Mouse (Mus musculus) heart, adult 10 weeks (tissue): ENCODE data around the gene Scgb1c1. TPM values are rescaled to one million over a fixed set of nuclear protein-coding genes. Genes with fewer than 3 reads are reported as not detected.

Source experiments
- polyA plus RNA-seq: library from polyadenylated mRNA; stranded (reverse); fragments of 350-450 nt; fragmentation: Illumina TruSeq; extraction: RNeasy Lipid Tissue Mini Kit (QIAGEN cat#74804); gene quantifications from one replicate; pipeline ENCODE4 v1.2.3, GENCODE M21; 2014; ENCODE audit warnings: low read depth, low replicate concordance

Gene Scgb1c1
- polyA plus RNA-seq: 35.3 TPM

GRCm38 (mm10) chr7:140844905-140845665, at the start of gene Scgb1c1:
Scgb1c1 (plus strand) TSS chr7:140845547.

GRCm38 (mm10) chr7:140821653-140822329, 23.6 kb upstream of the Scgb1c1 start, which contains the start of gene Zfp941:
Zfp941 (minus strand) TSS chr7:140822178.

DNA sequence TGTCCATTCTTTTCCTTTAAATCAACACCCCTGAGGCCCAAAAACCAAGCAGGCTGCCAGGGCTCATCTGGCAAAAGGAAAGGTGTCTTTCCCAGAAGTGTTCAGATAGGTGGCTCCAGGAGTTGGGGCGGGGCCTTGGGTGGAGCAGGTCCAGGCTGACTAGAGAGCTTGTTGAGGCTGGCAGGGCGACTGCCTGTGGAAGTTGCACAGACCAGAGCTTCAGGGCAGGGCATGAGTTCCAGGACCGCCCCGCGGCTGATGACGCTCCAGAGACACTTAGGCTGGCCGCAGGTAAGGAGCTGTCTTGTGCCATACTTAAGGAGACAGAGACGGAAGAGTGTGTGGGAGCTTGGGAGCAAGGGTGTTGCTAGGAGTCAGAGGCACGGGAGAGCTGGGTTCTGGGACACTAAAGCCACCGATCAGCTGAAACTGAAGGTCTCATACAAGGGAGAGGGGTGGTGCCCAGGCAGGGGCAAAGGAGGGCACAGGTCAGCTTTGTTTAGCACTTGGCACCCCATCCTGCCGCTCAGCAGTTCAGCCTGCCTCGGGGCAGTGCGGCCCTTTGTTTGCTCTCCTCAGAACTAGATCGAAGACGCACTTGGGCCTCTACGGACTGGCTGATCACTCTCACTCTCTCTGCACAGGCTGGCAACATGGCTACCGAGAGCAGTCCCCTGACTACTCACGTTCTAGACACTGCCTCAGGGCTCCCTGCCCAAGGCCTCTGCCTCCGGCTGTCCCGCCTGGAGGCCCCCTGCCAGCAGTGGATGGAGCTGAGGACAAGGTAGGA, 10.2 kb upstream of the Scgb1c1 start, which contains the start of gene Urah:
Urah (plus strand) TSS at position 51 of the 790 bp plus-strand sequence.

GRCm38 (mm10) chr7:140847755-140848580, 2.6 kb downstream of the Scgb1c1 start, which contains the start of gene Odf3:
Odf3 (plus strand) TSS chr7:140847805.

DNA sequence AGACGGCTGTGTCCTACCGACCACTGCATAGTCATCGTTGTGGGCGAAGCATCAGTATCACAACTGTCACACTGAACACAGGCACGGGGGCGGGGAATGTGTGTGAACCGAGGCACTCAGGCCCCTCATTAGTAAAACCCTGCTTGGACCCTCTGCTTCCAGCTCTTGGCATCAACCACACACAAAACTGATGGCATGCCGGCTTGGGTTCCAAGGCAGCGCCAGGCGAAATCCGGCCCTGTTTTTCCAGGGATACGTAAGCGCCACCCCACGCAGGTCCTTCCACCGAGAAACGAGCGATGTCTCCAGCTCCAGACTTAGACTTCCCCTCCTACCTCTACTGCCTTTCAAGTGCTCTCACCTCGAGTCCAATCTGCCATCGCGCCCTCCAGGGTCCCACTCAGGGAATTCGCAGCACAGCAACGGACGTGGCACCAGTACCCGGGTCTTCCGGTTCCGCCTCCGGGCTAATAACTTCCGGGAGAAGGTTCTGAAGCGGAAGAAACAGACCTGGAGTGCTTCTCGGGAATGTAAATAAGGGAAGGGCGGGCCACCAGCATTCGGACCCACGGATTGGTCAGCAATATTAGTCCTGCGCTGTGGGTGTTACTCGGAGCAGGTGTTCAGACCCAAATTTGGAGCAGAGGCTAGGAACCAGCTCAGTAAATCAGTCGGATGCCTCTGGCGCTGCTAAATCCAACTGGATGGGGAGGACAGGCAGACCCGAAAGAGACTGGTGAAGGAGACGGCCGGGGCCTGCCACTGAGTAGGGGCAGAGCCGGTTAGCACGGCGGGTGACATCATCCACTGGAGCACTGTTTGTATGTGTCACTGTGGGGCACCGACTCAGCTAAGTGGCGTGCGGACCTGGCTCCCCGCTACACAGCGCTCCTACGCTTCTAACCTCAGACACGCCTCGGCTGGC, 10.8 kb downstream of the Scgb1c1 start, which contains the start of gene Gm45785:
Gm45785 (minus strand) TSS at position 472 of the 925 bp plus-strand sequence.

GRCm38 (mm10) chr7:140856785-140857549, 11.6 kb downstream of the Scgb1c1 start, which contains the start of gene Ric8a:
Ric8a (plus strand) TSS chr7:140856957.

DNA sequence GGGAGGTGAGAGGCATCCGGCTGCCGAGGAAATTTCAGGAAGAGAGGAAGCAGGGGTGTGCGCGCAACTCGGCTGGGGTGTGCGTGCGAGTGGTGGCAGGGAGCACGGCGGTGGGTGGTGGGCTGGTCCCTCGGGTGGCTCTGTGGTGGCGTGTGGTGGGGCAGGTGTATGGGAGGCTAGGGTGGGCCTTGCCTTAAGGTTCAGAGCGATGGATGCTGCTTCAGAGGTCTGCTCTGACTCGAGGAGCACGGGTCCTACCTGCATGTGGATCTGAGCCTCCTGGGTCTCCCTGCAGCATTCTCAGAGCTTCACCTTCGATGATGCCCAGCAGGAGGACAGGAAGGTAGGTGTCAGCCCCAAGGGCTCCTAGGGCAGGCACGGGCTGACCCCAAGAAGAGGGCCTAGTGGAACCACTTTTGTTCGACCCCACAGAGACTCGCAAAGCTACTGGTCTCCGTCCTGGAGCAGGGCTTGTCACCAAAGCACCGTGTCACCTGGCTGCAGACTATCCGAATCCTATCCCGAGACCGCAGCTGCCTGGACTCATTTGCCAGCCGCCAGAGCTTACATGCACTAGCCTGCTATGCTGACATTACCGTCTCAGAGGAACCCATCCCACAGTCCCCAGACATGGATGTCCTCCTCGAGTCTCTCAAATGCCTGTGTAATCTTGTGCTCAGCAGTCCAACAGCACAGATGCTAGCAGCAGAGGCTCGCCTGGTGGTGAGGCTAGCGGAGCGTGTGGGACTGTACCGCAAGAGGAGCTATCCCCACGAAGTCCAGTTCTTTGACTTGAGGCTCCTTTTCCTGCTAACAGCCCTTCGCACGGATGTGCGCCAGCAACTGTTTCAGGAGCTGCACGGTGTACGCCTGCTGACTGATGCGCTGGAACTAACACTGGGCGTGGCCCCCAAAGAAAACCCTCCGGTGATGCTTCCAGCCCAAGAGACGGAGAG, 12.5 kb downstream of the Scgb1c1 start, which contains the start of gene Bet1l:
Bet1l (minus strand) TSS at position 28 of the 956 bp plus-strand sequence.

DNA sequence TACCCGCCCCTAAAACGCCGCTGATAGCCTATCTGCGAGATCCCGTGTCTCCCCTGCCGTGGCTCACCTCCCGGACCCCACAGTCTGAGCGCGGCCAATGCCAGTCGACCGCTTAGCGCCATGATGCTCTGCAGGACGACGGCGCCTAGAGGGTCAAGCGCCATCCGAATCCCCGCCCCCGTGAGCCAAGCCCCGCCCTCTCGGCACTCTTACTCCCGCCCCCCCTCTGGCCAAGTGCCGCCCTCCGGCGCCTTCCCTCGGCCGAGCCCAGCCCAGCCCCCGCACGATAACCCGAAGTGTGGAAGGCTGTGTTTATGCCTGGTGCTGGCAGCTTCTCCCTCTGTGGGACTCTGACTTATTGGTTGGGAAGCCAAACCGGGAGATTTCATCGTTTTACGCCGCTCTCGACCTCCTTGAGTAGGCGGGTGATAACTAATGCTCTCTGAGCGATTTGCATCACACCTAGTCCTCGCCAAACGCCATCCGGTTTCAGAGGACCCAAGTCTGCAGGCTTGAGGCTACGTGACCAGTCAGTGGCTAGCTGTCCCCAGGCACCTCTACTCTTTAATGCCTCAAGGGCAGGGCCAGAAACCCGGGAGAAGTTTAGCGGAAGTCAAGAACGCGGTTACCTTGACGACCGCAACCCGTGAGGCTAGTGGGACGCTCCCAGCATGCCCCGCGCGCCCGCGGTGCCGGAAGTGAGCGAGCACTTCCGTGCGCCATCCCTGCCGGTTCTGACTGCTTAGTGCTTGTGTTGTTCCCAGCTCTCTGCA, 36.5 kb downstream of the Scgb1c1 start, which contains the start of the genes Psmd13 and Sirt3:
Psmd13 (plus strand) TSS at position 273 of the 773 bp plus-strand sequence.
Sirt3 (minus strand) TSS at position 614 of the 773 bp plus-strand sequence.

Other genes starting within 250 kb of the Scgb1c1 start
- gene Olfr46, start 244.3 kb upstream of the Scgb1c1 start, polyA plus RNA-seq: not detected
- not detected for gene Olfr61, start 216.6 kb upstream of the Scgb1c1 start, polyA plus RNA-seq
- not detected for gene Olfr53, start 199.1 kb upstream of the Scgb1c1 start, polyA plus RNA-seq
- not detected for gene Olfr539, start 185.6 kb upstream of the Scgb1c1 start, polyA plus RNA-seq
- gene Olfr45, start 163.6 kb upstream of the Scgb1c1 start, polyA plus RNA-seq: not detected
- gene Olfr541, start 148.3 kb upstream of the Scgb1c1 start, polyA plus RNA-seq: not detected
- gene Cyp2e1, start 81.8 kb upstream of the Scgb1c1 start, polyA plus RNA-seq: 21.8 TPM
- not detected for gene Syce1, start 57.7 kb upstream of the Scgb1c1 start, polyA plus RNA-seq
- 0.18 TPM for gene Zfp941, start 23.4 kb upstream of the Scgb1c1 start, polyA plus RNA-seq
- gene Urah, start 10.5 kb upstream of the Scgb1c1 start, polyA plus RNA-seq: 1.8 TPM
- not detected for gene Odf3, start 2.3 kb downstream of the Scgb1c1 start, polyA plus RNA-seq
- gene Gm45785, start 10.8 kb downstream of the Scgb1c1 start, polyA plus RNA-seq: not detected
- gene Ric8a, start 11.4 kb downstream of the Scgb1c1 start, polyA plus RNA-seq: 22.6 TPM
- gene Bet1l, start 12.0 kb downstream of the Scgb1c1 start, polyA plus RNA-seq: 12.4 TPM
- 93.8 TPM for gene Psmd13, start 36.4 kb downstream of the Scgb1c1 start, polyA plus RNA-seq
- 77.7 TPM for gene Sirt3, start 36.8 kb downstream of the Scgb1c1 start, polyA plus RNA-seq
- gene Cox8b, start 54.9 kb downstream of the Scgb1c1 start, polyA plus RNA-seq: 3,602 TPM
- not detected for gene Nlrp6, start 75.4 kb downstream of the Scgb1c1 start, polyA plus RNA-seq
- gene Pgghg, start 95.8 kb downstream of the Scgb1c1 start, polyA plus RNA-seq: 6.1 TPM
- 0.92 TPM for gene Ifitm5, start 104.7 kb downstream of the Scgb1c1 start, polyA plus RNA-seq
- not detected for gene Gm45717, start 110.4 kb downstream of the Scgb1c1 start, polyA plus RNA-seq
- gene Ifitm2, start 110.4 kb downstream of the Scgb1c1 start, polyA plus RNA-seq: 168 TPM
- 10.8 TPM for gene Ifitm1, start 121.7 kb downstream of the Scgb1c1 start, polyA plus RNA-seq
- 220 TPM for gene Ifitm3, start 165.2 kb downstream of the Scgb1c1 start, polyA plus RNA-seq
- gene Ifitm6, start 172.4 kb downstream of the Scgb1c1 start, polyA plus RNA-seq: 0.84 TPM
- not detected for gene Gm17387, start 183.6 kb downstream of the Scgb1c1 start, polyA plus RNA-seq
- gene B4galnt4, start 215.6 kb downstream of the Scgb1c1 start, polyA plus RNA-seq: not detected
- gene Pkp3, start 232.7 kb downstream of the Scgb1c1 start, polyA plus RNA-seq: not detected